Mouse (Mus musculus): ENCODE measurements around the gene Gpr50.

GRCm38 (mm10) chrX:71670254-71670653 lies 6.8 kb downstream of the Gpr50 start:
- no peak for TF ChIP-seq CTCF (IDR thresholded peaks at IDR 0.05; ENCODE audit: low read depth, low read length)
- TF ChIP-seq POLR2A (IDR thresholded peaks at IDR 0.05; ENCODE audit: insufficient read depth, low read length), result no peak
- no peak for TF ChIP-seq EP300 (IDR thresholded peaks at IDR 0.05; ENCODE audit: insufficient read depth, low read depth, low read length)
